Mouse (Mus musculus) liver, embryonic 14.5 days (tissue): Measurements from ENCODE around the gene Gm12845. TPM values are rescaled to one million over a fixed set of nuclear protein-coding genes. Genes with fewer than 3 reads are reported as not detected.

ENCODE experiments used
- ATAC-seq: fragments of 200-750 bp; cut with Nextera tagmentation; 2 replicates; pipeline ENCODE4 v1.8.0; 2017; ENCODE audit warnings: moderate number of reproducible peaks, mild to moderate bottlenecking, moderate library complexity; ENCODE audit not compliant: insufficient read depth
- DNase-seq, 3 experiments: peaks; one replicate each; pipeline ENCODE4 v3.0.0-alpha.2; 2012 to 2013; ENCODE audit warnings: low read depth in 3 of 3, low spot score in 3 of 3
- H3K27ac ChIP-seq: fragments of 300-500 bp; sonication (generic); 2 replicates; pipeline ENCODE4 v1.5.1; 2014; ENCODE audit warnings: moderate library complexity, mild to moderate bottlenecking, control low read depth, inconsistent platforms
- H3K27me3 ChIP-seq: fragments of 300-500 bp; sonication (generic); 2 replicates; pipeline ENCODE4 v1.6.1; 2014; ENCODE audit warnings: mild to moderate bottlenecking, low read length, moderate library complexity; ENCODE audit not compliant: control insufficient read depth, insufficient read depth
- H3K36me3 ChIP-seq: fragments of 300-500 bp; sonication (generic); replicated peaks from 2 replicates; pipeline ENCODE4 v1.6.1; 2014; ENCODE audit warnings: low read depth; ENCODE audit not compliant: control insufficient read depth, insufficient read depth
- H3K4me1 ChIP-seq, 2 experiments: fragments of 200-500 bp in 1 of 2; fragments of 300-500 bp in 1 of 2; sonication (generic) in 1 of 2; replicated peaks; 2 replicates each; pipeline ENCODE4 v1.6.1; 2012 to 2014; ENCODE audit warnings: antibody characterized with exemption in 1 of 2, inconsistent platforms in 1 of 2, low read length in 1 of 2; ENCODE audit not compliant: control insufficient read depth in 2 of 2, insufficient read depth in 2 of 2
- H3K4me2 ChIP-seq: fragments of 300-500 bp; sonication (generic); 2 replicates; pipeline ENCODE4 v1.6.1; 2014; ENCODE audit warnings: low read depth, mild to moderate bottlenecking, control low read depth, moderate library complexity
- H3K4me3 ChIP-seq, 2 experiments: fragments of 200-500 bp in 1 of 2; fragments of 300-500 bp in 1 of 2; sonication (generic) in 1 of 2; 2 replicates each; pipeline ENCODE4 v1.5.1; 2012 to 2014; ENCODE audit warnings: low read depth in 2 of 2, low read length in 2 of 2, mild to moderate bottlenecking in 2 of 2, control low read depth in 1 of 2, inconsistent platforms in 1 of 2, moderate library complexity in 1 of 2; ENCODE audit not compliant: insufficient read depth in 1 of 2
- H3K9ac ChIP-seq: fragments of 300-500 bp; sonication (generic); replicated peaks from 2 replicates; pipeline ENCODE4 v1.6.1; 2014; ENCODE audit warnings: mild to moderate bottlenecking, control low read depth, moderate library complexity
- H3K9me3 ChIP-seq: fragments of 300-500 bp; sonication (generic); 2 replicates; pipeline ENCODE4 v1.6.1; 2016; ENCODE audit warnings: low read length, mixed read lengths; ENCODE audit not compliant: control insufficient read depth
- CTCF ChIP-seq: IDR thresholded peaks from 2 replicates; pipeline ENCODE4 v1.5.1; 2016; ENCODE audit warnings: antibody characterized with exemption, low read depth, control low read depth
- EP300 ChIP-seq: IDR thresholded peaks from 2 replicates; pipeline ENCODE4 v1.6.1; 2016; ENCODE audit warnings: antibody characterized with exemption, low read depth
- WGBS: fragments of 180-500 bp; shearing (Covaris S2); extraction: QIAGEN DNeasy Blood & Tissue Kit; methylation state at CpG from one replicate; pipeline ENCODE4 v1.1.7; 2014; ENCODE audit not compliant: insufficient replicate concordance; 5-methylcytosine and 5-hydroxymethylcytosine counted together
- polyA plus RNA-seq, 2 experiments: library from polyadenylated mRNA; depleted of rRNA in 1 of 2; stranded (reverse) in 1 of 2; unstranded in 1 of 2; fragments of >200 nt; fragmentation: Nextera tagmentation in 1 of 2; extraction: Ambion mirVana in 1 of 2; gene quantifications; 2 replicates each; pipeline versions ENCODE4 v1.2.1 to v1.2.3; 2012 to 2014

Gene Gm12845
- polyA plus RNA-seq, 2 experiments: not detected

DNA sequence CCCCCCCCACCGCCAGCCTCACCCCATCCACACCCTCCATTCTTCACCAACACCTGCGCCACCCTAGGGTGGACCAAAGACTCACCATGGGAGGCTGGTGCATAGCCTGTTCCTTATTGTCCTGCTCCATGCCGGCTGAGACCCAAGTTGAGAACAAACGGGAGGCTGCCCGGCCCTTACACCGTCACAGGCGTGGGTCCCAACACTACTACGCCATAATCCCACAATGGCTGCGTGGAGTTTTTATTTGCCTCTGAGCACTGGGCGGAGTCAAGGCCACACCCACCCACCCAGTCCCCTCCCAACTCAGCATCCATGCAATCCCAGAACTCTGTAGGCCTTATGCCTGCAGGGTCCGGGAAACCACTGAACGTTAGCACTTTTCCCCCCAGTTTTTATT, 41.2 kb downstream of the Gm12845 start, which contains the start of gene Klf17:
Klf17 (minus strand) TSS at position 233 of the 400 bp plus-strand sequence.
- H3K27me3 ChIP-seq: no peaks in the 10 kb centered on the region
- H3K36me3 ChIP-seq: no peaks in the 10 kb centered on the region
- no peak for ATAC-seq
- no peak within 1 kb of the TSS for H3K4me3 ChIP-seq
- no peaks in the 10 kb centered on the region for H3K4me1 ChIP-seq
- 69% methylated on average over 11 of the region's 12 CpGs for WGBS
- no peak within 1 kb of the TSS for H3K4me2 ChIP-seq
- H3K9me3 ChIP-seq: no peaks in the 10 kb centered on the region
- H3K27ac ChIP-seq: no peak within 1 kb of the TSS
- no peak for TF ChIP-seq CTCF
- no peak for TF ChIP-seq EP300
- no peak within 1 kb of the TSS for H3K9ac ChIP-seq
- no peak for DNase-seq

- Histone ChIP-seq H3K4me3 (no peak overlapping the region), H3K4me1 (no peaks in the 10 kb centered on the region), H3K27me3 (no peaks in the 10 kb centered on the region), H3K9ac (no peak overlapping the region), H3K9me3 (no peaks in the 10 kb centered on the region), H3K4me2 (no peak overlapping the region), H3K36me3 (no peaks in the 10 kb centered on the region), H3K27ac (no peak overlapping the region)
- ATAC-seq (no peak), DNase-seq (peak; percentile 28 to 49 (median 39))
- TF ChIP-seq CTCF: peak; percentile 56
- TF ChIP-seq EP300: no peak
- WGBS: 14% methylated on average over 5 of the region's 5 CpGs
Measured at GRCm38 (mm10) chr4:117770935-117771334, 46.7 kb downstream of the Gm12845 start.

DNA sequence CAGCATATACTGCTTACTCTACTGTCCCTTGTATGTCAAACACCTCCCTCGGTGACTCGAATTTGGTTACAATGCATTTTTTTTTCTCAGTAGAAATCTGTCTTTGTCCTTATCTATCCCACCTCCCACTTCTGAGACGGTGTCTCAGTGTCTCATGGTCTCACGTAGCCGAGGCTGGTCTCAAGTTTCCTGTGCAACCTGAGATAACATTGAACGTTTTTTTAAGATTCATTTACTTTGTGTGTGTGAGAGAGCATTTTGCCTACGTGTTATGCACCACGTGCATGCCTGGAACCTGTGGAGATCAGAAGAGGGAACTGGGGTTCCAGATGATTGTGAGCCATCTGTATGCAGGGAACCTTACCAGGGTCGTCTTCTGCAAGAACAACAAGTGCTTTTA, 48.7 kb downstream of the Gm12845 start:
- DNase-seq: no peak
- ATAC-seq: no peak
- H3K27me3 ChIP-seq: no peaks in the 10 kb centered on the region
- no peak overlapping the region for H3K4me2 ChIP-seq
- WGBS: 20% methylated on average over 9 of the region's 9 CpGs
- H3K4me1 ChIP-seq: no peaks in the 10 kb centered on the region
- no peaks in the 10 kb centered on the region for H3K36me3 ChIP-seq
- TF ChIP-seq CTCF: no peak
- TF ChIP-seq EP300: 0 out of 2 replicates have a peak, but pooled peaks have one; percentile 11
- no peak overlapping the region for H3K4me3 ChIP-seq
- H3K9ac ChIP-seq: no peak overlapping the region
- H3K9me3 ChIP-seq: no peaks in the 10 kb centered on the region
- no peak overlapping the region for H3K27ac ChIP-seq

Other genes with a start within 250 kb of the Gm12845 start
- 29.0 and 29.1 TPM in 2 replicates for gene Rnf220, start 227.4 kb upstream of the Gm12845 start, polyA plus RNA-seq (2012; rRNA removed)
- 17.9 and 23.2 TPM in 2 replicates for gene Rnf220, start 227.4 kb upstream of the Gm12845 start, polyA plus RNA-seq (2014; fragmentation: Nextera tagmentation; extraction: Ambion mirVana)
- gene Eri3, start 174.0 kb upstream of the Gm12845 start, polyA plus RNA-seq (2012; rRNA removed): 20.1 and 21.2 TPM in 2 replicates
- gene Eri3, start 174.0 kb upstream of the Gm12845 start, polyA plus RNA-seq (2014; fragmentation: Nextera tagmentation; extraction: Ambion mirVana): 29.4 and 29.8 TPM in 2 replicates
- gene Dmap1, start 42.1 kb upstream of the Gm12845 start, polyA plus RNA-seq (2012; rRNA removed): 10.7 and 14.1 TPM in 2 replicates
- gene Dmap1, start 42.1 kb upstream of the Gm12845 start, polyA plus RNA-seq (2014; fragmentation: Nextera tagmentation; extraction: Ambion mirVana): 19.2 and 25.4 TPM in 2 replicates
- gene Klf17, start 41.2 kb downstream of the Gm12845 start, polyA plus RNA-seq (2012; rRNA removed): not detected in 2 replicates
- gene Klf17, start 41.2 kb downstream of the Gm12845 start, polyA plus RNA-seq (2014; fragmentation: Nextera tagmentation; extraction: Ambion mirVana): not detected in 2 replicates
- gene Slc6a9, start 110.1 kb downstream of the Gm12845 start, polyA plus RNA-seq (2012; rRNA removed): 52.6 and 56.3 TPM in 2 replicates
- gene Slc6a9, start 110.1 kb downstream of the Gm12845 start, polyA plus RNA-seq (2014; fragmentation: Nextera tagmentation; extraction: Ambion mirVana): 31.5 and 33.1 TPM in 2 replicates
- 0.57 and 0.77 TPM in 2 replicates for gene Ccdc24, start 148.1 kb downstream of the Gm12845 start, polyA plus RNA-seq (2012; rRNA removed)
- 0.63 and 1.7 TPM in 2 replicates for gene Ccdc24, start 148.1 kb downstream of the Gm12845 start, polyA plus RNA-seq (2014; fragmentation: Nextera tagmentation; extraction: Ambion mirVana)
- gene B4galt2, start 159.1 kb downstream of the Gm12845 start, polyA plus RNA-seq (2012; rRNA removed): 2.1 and 2.4 TPM in 2 replicates
- 1.5 and 1.7 TPM in 2 replicates for gene B4galt2, start 159.1 kb downstream of the Gm12845 start, polyA plus RNA-seq (2014; fragmentation: Nextera tagmentation; extraction: Ambion mirVana)
- 118 and 122 TPM in 2 replicates for gene Atp6v0b, start 162.9 kb downstream of the Gm12845 start, polyA plus RNA-seq (2012; rRNA removed)
- gene Atp6v0b, start 162.9 kb downstream of the Gm12845 start, polyA plus RNA-seq (2014; fragmentation: Nextera tagmentation; extraction: Ambion mirVana): 152 and 165 TPM in 2 replicates
- 6.8 and 6.9 TPM in 2 replicates for gene Dph2, start 167.6 kb downstream of the Gm12845 start, polyA plus RNA-seq (2012; rRNA removed)
- 5.1 and 6.3 TPM in 2 replicates for gene Dph2, start 167.6 kb downstream of the Gm12845 start, polyA plus RNA-seq (2014; fragmentation: Nextera tagmentation; extraction: Ambion mirVana)
- 15.4 and 16.8 TPM in 2 replicates for gene Ipo13, start 190.6 kb downstream of the Gm12845 start, polyA plus RNA-seq (2012; rRNA removed)
- gene Ipo13, start 190.6 kb downstream of the Gm12845 start, polyA plus RNA-seq (2014; fragmentation: Nextera tagmentation; extraction: Ambion mirVana): 14.9 and 18.2 TPM in 2 replicates
- 0.92 and 1.3 TPM in 2 replicates for gene Artn, start 205.4 kb downstream of the Gm12845 start, polyA plus RNA-seq (2012; rRNA removed)
- gene Artn, start 205.4 kb downstream of the Gm12845 start, polyA plus RNA-seq (2014; fragmentation: Nextera tagmentation; extraction: Ambion mirVana): 1.8 and 3.0 TPM in 2 replicates